Mouse (Mus musculus) ZHBTc4 (cell line): ENCODE data around the gene AI467606.

ENCODE experiments used
- DNase-seq: peaks from one replicate; pipeline ENCODE4 v3.0.0-alpha.2; 2011; ENCODE audit warnings: low read depth, low spot score

AI467606 gene

GRCm38 (mm10) chr7:127093914-127094313, 2.8 kb downstream of the AI467606 start:
- DNase-seq: no peak

DNA sequence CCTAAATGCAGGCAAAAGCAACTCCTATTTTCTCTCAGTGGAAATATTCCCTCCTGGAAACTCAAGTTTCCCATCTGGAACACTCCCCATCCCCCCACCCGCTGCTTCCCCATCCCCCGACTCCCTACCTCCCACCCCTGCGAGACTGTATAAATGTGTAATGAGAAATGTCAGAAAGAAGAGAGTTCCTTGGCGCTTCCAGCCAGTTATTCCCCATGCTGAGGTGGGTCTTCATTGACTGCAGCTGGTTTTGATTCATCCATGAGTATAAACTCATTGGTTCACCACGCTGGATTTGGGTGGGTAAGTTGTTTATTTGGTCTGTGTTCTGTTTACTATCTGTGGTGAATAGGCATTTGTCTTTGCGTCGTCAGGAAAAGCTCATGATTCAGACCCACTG, 5.3 kb downstream of the AI467606 start:
- DNase-seq: no peak

DNA sequence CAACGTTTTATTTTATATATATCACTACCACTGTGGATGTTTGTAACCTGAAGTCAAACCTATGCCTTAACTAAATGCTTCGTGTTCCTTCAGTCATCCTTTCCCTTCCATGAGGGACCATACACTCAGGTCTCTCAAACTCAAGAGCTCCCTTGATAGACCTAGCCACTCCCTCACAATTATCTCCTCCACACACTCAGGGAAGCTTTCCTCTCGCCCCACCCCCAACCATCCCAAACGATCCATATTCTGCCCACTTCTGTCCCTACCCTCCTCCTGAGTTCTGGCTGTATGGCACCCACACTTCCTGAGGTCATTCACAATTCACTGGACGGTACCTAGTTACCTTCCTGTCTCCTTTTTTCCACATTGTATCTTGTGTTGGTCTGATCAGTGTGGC, 7.4 kb downstream of the AI467606 start:
- no peak for DNase-seq

DNA sequence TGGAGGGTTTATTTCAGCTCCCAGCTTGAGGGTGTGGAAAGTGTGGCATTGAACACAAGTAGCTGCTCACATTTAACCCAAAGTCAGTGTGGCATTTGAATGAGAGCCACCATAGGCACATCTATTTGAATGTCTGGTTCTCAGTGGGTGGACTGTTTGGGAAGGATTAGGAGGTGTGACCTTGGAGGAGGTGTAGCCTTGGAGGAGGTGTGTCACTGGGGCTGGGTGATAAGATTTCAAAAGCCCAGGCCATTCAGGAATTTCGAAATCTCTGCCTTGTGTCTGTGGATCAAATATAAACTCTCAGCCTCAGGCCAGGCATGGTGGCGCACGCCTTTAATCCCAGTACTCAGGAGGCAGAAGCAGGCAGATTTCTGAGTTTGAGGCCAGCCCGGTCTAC, 7.8 kb downstream of the AI467606 start:
- no peak for DNase-seq

- no peak for DNase-seq
Observed at GRCm38 (mm10) chr7:127099528-127099927, 8.4 kb downstream of the AI467606 start.

- DNase-seq: no peak
Observed at GRCm38 (mm10) chr7:127101451-127102016, 10.4 kb downstream of the AI467606 start.

DNA sequence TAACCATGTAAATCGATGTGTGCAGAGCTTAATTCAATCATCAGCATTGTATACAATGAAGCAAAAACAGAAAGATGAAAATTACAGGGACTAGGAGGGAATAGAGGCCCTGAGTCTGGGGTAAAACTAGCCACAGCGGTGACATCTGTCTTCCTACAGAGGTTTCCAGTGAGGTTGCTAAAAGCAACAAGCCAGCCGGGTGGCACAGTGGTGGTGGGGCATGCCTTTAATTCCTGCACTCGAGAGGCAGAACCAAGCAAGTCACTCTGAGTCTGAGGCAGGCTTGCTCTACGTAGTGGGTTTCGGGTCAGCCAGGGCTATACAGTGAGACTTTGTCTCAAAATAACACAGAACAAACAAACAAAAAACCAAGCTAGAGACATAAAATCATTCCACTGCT, 11.0 kb downstream of the AI467606 start:
- DNase-seq: no peak

GRCm38 (mm10) chr7:127103960-127104359, 12.8 kb downstream of the AI467606 start:
- DNase-seq: peak; percentile 80

GRCm38 (mm10) chr7:127104560-127105332, 13.6 kb downstream of the AI467606 start:
- peak; percentile 96 for DNase-seq

DNA sequence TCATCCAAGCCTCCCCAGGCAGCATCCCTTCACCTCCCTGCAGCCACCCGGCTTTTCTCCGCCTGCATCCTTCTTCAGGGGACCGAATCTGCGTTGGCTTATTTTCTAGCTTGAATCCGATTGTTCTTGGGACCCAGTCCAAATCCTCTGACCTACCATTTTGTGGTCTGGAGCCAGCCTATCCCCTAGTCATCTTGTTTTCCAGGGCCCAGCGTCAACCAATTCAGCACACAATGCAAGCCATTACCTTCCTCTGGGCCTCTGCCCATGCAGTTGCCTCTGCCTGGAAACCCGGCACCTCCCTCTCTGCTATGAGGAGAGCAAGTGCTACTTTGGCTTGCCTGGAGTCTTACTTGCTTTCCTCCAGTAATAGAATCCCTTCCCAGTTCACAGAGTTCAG, 14.4 kb downstream of the AI467606 start:
- DNase-seq: no peak

DNA sequence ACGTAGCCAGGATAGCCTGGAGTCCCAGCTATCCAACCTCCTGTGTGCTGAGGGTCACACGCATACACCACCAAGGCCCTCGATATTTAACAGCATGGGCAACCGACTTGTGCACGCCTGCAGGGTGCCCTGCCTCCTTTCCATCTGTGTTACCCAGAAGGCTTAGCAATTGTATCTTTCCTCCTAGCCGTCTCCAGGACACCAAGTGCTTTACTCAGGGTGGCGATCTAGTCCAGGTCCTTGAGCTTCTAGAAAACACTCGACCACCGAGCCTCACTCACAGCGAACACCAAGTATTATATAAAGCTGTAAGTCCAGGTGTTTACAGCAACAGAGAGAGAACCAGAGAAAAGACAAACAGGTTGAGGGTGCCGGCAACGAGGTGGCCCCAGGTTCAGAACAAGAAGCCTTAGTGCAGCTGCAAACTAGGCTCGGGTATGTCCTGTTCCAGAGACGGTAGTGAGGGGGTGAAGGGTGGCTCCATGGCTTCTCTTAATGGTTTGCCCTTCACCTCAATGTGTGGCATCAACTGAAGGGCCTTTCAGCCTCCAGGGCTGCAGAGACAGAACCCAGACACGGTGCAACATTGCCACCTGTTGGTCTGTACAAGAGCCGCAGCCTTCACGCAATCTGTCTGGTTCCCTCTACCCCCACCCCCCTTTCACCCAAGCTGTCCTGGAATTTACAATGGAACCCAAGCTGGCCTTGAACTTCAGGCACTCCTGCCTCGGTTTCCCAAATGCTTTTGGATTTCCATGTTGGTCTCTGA, 19.3 kb downstream of the AI467606 start:
- peak; percentile 89 for DNase-seq

DNA sequence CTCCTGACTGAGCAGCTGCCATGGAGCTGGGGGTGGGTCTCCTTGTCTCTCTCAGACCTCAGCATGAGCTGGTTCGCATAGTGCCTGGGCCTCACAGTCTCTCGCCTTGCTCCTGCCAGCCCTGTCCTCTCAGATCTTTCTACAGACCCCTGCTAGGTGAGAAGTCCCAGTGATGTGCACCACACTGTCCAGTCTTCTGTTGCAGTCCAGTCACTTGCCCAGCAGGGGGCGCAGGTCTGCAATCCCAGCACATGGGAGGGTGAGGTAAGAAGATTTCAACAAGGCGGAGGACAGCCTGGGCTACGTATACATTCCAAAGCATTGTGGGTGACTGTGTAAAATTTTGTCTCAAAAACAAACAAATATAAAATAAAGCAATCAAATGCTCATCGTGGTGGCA, 20.3 kb downstream of the AI467606 start:
- peak; percentile 94 for DNase-seq

DNA sequence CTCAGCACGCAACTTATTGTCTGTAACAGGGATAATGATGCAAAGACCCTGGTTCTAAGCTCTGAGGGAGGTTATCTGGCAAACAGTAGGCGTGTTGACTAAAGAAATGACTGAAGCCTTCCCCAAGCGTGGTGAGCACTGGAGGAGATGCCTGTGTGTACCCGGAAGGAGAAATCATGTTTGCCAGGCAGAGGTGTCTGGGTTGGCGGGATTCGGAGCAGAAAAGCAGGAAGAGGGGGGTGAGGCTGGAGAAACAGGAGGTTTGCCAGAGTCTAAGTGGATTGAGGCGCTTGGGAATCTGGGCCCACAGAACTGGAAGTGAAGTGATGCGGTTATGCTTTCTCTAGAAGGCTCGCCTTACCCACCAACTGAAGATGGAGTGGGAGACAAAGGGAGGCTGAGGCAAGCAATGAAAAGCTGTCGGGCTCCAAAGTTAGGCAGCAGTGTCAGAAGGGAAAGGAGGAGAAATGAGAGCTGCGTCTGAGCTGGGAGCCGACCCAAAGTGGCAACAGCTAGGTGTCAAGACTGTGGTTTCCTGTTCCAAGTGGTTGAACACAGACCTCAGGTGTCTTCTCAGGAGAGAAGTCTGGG, 21.2 kb downstream of the AI467606 start:
- DNase-seq: no peak

- DNase-seq: no peak
Observed at GRCm38 (mm10) chr7:127112921-127113597, 21.9 kb downstream of the AI467606 start.

DNA sequence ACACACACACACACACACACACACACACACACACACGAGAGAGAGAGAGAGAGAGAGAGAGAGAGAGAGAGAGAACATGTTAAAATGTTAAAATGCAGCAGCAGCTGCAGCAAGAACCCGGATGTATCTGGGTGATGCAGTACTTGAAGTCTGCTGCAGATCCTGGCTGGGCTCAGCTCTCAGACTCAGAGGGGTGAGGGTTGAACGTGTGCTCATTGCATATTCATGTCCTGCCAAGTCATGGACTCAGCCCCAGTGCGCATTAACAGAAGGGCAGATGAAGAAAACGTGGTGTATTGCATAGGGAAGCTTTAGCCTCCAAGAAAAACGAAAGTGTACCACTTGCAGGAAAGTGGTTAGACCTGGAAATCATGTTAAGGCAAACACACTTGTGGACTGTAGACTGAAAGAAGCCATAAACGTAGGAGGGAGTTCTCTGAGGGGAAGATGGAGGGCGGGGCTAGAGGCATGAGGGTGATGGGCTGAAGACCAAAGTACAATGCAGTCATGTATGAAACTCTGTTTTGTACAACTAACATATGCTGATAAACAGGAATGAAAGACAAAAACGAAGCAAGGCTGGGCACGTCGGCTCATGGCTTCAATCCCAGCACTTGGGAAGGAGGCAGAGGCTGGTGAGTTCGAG, 22.6 kb downstream of the AI467606 start:
- peak; percentile 49 for DNase-seq

- DNase-seq: no peak
Observed at GRCm38 (mm10) chr7:127114920-127115319, 23.8 kb downstream of the AI467606 start.

- no peak for DNase-seq
Observed at GRCm38 (mm10) chr7:127116331-127116935, 25.3 kb downstream of the AI467606 start.

DNA sequence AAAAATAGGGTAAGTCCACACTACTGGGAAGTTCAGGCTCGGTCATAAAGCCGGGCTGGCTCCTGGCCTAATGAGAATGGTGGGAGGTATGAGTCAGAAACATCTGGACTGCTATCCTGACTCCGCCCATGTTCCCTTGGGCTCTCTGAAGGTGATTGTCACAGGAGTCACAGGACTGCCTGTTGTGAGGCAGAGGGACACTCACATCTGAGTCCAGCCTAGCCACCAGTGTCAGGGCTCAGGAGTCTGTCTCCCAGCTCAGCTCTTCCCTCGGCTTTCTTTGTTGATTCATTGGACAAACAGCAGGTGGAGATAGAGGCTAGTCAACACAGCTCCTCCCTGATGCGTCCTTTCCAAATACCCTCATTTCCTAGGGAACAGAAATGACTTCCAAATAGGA, 26.8 kb downstream of the AI467606 start:
- peak; percentile 60 for DNase-seq

- DNase-seq: no peak
Observed at GRCm38 (mm10) chr7:127118671-127119445, 27.7 kb downstream of the AI467606 start.
